Mouse (Mus musculus) forebrain, embryonic 16.5 days (tissue): Measurements from ENCODE around the gene Smpd4. TPM values are rescaled to one million over a fixed set of nuclear protein-coding genes. Genes with fewer than 3 reads are reported as not detected.

Source experiments
- ATAC-seq: fragments of 200-750 bp; cut with Nextera tagmentation; 2 replicates; pipeline ENCODE4 v1.8.0; 2017; ENCODE audit warnings: mild to moderate bottlenecking, moderate library complexity
- H3K27ac ChIP-seq: fragments of 300-500 bp; sonication (generic); 2 replicates; pipeline ENCODE4 v1.5.1; 2014; ENCODE audit warnings: low read length, control low read depth
- H3K27me3 ChIP-seq: fragments of 300-500 bp; sonication (generic); replicated peaks from 2 replicates; pipeline ENCODE4 v1.6.1; 2014; ENCODE audit warnings: low read length; ENCODE audit not compliant: control insufficient read depth, insufficient read depth
- H3K36me3 ChIP-seq: fragments of 300-500 bp; sonication (generic); 2 replicates; pipeline ENCODE4 v1.6.1; 2014; ENCODE audit not compliant: control insufficient read depth, insufficient read depth
- H3K4me1 ChIP-seq: fragments of 300-500 bp; sonication (generic); replicated peaks from 2 replicates; pipeline ENCODE4 v1.6.1; 2014; ENCODE audit warnings: low read length; ENCODE audit not compliant: control insufficient read depth, insufficient read depth
- H3K4me2 ChIP-seq: fragments of 300-500 bp; sonication (generic); 2 replicates; pipeline ENCODE4 v1.6.1; 2014; ENCODE audit warnings: mild to moderate bottlenecking, low read length, control low read depth
- H3K4me3 ChIP-seq: fragments of 300-500 bp; sonication (generic); replicated peaks from 2 replicates; pipeline ENCODE4 v1.5.1; 2014; ENCODE audit warnings: mild to moderate bottlenecking, low read length, control low read depth
- H3K9ac ChIP-seq: fragments of 300-500 bp; sonication (generic); replicated peaks from 2 replicates; pipeline ENCODE4 v1.6.1; 2014; ENCODE audit warnings: low read depth, low read length, control low read depth
- H3K9me3 ChIP-seq: fragments of 300-500 bp; sonication (generic); 2 replicates; pipeline ENCODE4 v1.6.1; 2016; ENCODE audit warnings: low read length; ENCODE audit not compliant: control insufficient read depth
- WGBS: fragments of 180-500 bp; shearing (Covaris S2); extraction: QIAGEN DNeasy Blood & Tissue Kit; methylation state at CpG from one replicate; pipeline ENCODE4 v1.1.7; 2014; 5-methylcytosine and 5-hydroxymethylcytosine counted together
- polyA plus RNA-seq: library from polyadenylated mRNA; unstranded; fragments of >200 nt; fragmentation: Nextera tagmentation; extraction: Ambion mirVana; gene quantifications from 2 replicates; pipeline ENCODE4 v1.2.1, GENCODE M21; 2015

Gene Smpd4
- polyA plus RNA-seq: 33.4 and 38.3 TPM in 2 replicates

DNA sequence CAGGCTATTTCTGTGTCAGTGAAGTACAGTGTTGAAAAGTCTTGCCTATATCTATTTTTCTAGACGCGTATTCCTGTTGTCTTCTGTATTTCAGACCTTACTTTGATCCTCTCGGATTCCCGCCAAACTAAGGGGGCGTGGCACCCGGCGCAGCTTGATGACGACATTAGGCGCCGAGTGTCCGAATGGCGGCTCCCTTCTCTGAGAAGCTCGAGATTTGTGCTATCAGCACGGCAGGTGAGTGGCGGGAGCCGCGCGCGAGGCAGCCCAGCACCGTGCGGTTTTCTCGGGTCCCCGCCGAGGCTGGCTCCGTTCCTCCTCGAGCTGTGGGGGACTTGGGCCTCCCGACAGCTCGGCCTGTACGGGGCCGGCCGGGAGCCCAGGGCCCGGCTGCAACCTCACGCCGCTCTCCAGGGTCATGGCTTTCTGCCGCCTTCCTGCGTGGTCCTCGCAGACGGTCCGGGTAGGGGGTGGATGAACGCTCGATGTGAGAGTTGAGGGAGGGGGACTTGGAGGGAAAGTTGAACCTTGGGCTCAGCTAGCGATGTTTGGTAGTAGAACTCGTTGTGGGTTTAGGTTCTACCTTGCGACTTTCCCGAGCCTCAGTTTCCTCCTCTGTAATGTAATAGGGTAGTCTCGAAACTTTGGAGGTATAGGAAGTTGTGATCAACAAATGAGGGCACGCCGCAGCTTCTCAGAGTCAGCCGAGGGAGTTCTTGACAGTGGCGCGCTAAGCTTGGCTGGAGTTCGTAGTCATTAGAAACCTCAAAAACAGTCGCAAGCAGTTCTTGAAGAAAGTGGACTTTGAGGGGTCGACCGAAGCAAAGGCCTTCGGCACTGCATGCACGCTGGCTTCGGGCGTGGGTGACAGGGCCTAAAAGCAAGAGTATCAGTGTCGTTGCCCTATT is at the start of gene Smpd4:
Gene Smpd4, plus strand, starts transcription at position 157 of the 908 bp plus-strand sequence.
- peak within 1 kb of the TSS; percentile 89 for H3K4me2 ChIP-seq
- H3K27me3 ChIP-seq: no peaks in the 10 kb centered on the region
- H3K9ac ChIP-seq: peak within 1 kb of the TSS; percentile 83
- H3K4me1 ChIP-seq: peaks cover 15% of the 10 kb centered on the region
- no peak within 1 kb of the TSS for H3K27ac ChIP-seq
- no peaks in the 10 kb centered on the region for H3K9me3 ChIP-seq
- 2% methylated on average over 60 of the region's 60 CpGs for WGBS
- ATAC-seq: peak; percentile 84
- 0 out of 2 replicates have a peak, but pooled peaks cover 3% of the 10 kb centered on the region for H3K36me3 ChIP-seq
- H3K4me3 ChIP-seq: peak within 1 kb of the TSS; percentile 84

GRCm38 (mm10) chr16:17575870-17576824 is 43.0 kb upstream of the Smpd4 start:
- WGBS: 12% methylated on average over 45 of the region's 45 CpGs
- peak overlapping the region; percentile 74 for H3K4me3 ChIP-seq
- no peak overlapping the region; the same call in 1 of the 2 replicates for H3K27ac ChIP-seq
- H3K36me3 ChIP-seq: no peaks in the 10 kb centered on the region
- peak overlapping the region; percentile 84 for H3K9ac ChIP-seq
- peaks cover 15% of the 10 kb centered on the region for H3K4me1 ChIP-seq
- peak; percentile 94 for ATAC-seq
- peak overlapping the region; percentile 81 for H3K4me2 ChIP-seq
- H3K9me3 ChIP-seq: no peaks in the 10 kb centered on the region
- no peaks in the 10 kb centered on the region; the same call in 1 of the 2 replicates for H3K27me3 ChIP-seq

DNA sequence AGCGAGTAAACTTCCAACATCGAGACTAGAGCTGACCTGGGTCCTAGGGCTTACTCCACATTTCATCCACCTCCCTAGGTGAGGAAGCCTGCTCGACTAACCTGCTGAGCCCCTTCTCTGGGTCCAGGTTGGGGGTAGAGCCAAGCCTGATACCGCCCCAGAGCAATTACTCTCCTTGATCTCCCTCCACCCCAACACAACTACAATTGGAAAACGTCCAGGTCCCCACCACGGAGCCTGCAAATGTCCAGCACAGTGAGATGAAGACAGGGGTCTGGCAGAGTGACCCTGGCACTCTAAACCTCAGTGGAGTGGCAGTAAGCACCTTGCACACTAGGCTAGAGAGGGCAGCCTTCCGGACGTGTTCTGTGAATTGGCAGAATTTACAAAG is 42.3 kb upstream of the Smpd4 start:
- H3K4me2 ChIP-seq: peak overlapping the region; percentile 81
- no peak overlapping the region for H3K27ac ChIP-seq
- 15% methylated on average over 8 of the region's 8 CpGs for WGBS
- ATAC-seq: 0 out of 2 replicates have a peak, but pooled peaks have one; percentile 9
- H3K9ac ChIP-seq: peak overlapping the region; percentile 84
- H3K27me3 ChIP-seq: no peaks in the 10 kb centered on the region; the same call in 1 of the 2 replicates
- no peaks in the 10 kb centered on the region for H3K9me3 ChIP-seq
- H3K4me1 ChIP-seq: peaks cover 15% of the 10 kb centered on the region
- no peaks in the 10 kb centered on the region for H3K36me3 ChIP-seq
- H3K4me3 ChIP-seq: peak overlapping the region; percentile 74

GRCm38 (mm10) chr16:17583064-17583463 is 36.1 kb upstream of the Smpd4 start, which contains the start of gene Slc7a4:
Slc7a4 (minus strand) TSS chr16:17583214.
- Histone ChIP-seq H3K36me3 (no peaks in the 10 kb centered on the region), H3K9ac (no peak within 1 kb of the TSS), H3K27ac (no peak within 1 kb of the TSS), H3K4me1 (no peaks in the 10 kb centered on the region), H3K4me2 (no peak within 1 kb of the TSS), H3K9me3 (no peaks in the 10 kb centered on the region), H3K4me3 (no peak within 1 kb of the TSS), H3K27me3 (no peaks in the 10 kb centered on the region)
- no peak for ATAC-seq
- WGBS: 14% methylated on average over 8 of the region's 8 CpGs

- no peaks in the 10 kb centered on the region for H3K9me3 ChIP-seq
- no peak for ATAC-seq
- WGBS: 85% methylated on average over 7 of the region's 7 CpGs
- H3K36me3 ChIP-seq: no peaks in the 10 kb centered on the region
- H3K27me3 ChIP-seq: no peaks in the 10 kb centered on the region
- no peaks in the 10 kb centered on the region for H3K4me1 ChIP-seq
- H3K9ac ChIP-seq: no peak overlapping the region
- no peak overlapping the region for H3K27ac ChIP-seq
- H3K4me2 ChIP-seq: no peak overlapping the region
- H3K4me3 ChIP-seq: no peak overlapping the region
Observed at GRCm38 (mm10) chr16:17584555-17584954, 34.6 kb upstream of the Smpd4 start.

- WGBS: 71% methylated on average over 2 of the region's 2 CpGs
- H3K4me2 ChIP-seq: no peak overlapping the region
- no peak overlapping the region for H3K4me3 ChIP-seq
- no peak for ATAC-seq
- no peaks in the 10 kb centered on the region for H3K4me1 ChIP-seq
- H3K27me3 ChIP-seq: no peaks in the 10 kb centered on the region
- no peak overlapping the region for H3K27ac ChIP-seq
- no peaks in the 10 kb centered on the region for H3K36me3 ChIP-seq
- no peaks in the 10 kb centered on the region for H3K9me3 ChIP-seq
- no peak overlapping the region for H3K9ac ChIP-seq
Observed at GRCm38 (mm10) chr16:17590731-17591130, 28.4 kb upstream of the Smpd4 start.

DNA sequence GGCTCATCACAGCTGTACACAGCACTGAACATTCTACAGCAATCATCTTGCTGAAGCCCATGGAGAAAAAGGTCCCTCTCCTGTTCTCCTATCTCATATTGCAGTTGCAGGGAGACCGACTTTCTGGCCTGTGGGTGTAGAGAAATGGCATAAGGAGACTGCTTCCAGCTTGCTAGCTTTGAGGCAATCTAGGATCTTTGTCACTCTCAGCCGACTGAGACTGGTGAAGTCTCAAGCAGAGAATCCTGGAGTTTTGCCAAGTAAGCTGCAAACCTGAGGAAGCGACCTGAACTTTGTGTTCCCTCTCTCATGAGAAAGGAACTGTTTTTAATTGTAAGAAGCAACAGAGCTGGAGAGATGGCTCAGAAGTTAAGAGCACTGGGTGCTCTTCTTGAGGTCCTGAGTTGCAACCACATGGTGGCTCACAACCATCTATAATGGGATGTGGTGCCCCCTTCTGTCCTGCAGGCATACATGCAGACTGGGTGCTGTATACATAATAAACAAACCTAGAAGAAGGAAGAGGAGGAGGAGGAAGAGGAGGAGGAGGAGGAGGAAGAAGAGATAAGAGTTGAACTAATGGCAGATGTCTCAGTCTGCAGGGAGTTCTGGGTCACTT is 18.1 kb upstream of the Smpd4 start:
- ATAC-seq: no peak
- WGBS: 46% methylated on average over 3 of the region's 3 CpGs

DNA sequence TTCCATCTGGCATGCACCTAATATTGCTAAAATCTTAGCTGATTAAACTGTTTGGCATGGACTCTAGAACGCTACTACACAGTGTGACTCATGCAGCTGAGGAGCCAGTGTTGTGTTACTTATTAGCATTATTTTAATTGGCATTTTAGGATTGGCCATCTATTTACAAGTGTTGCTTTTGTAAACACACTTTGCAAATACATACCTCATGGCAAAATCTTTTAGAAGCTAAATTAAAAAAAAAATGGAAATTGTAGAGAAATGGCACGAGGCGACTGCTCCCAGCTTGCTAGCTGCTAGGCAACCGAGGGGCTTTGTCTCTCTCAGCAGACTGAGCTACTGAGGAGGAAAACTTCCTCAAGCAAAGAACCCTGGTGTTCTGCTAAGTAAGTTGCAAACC is 14.2 kb upstream of the Smpd4 start:
- Histone ChIP-seq H3K4me2 (no peak overlapping the region), H3K4me3 (no peak overlapping the region), H3K9me3 (no peaks in the 10 kb centered on the region), H3K4me1 (peaks cover 3% of the 10 kb centered on the region; the same call in 1 of the 2 replicates), H3K9ac (no peak overlapping the region), H3K27ac (no peak overlapping the region), H3K27me3 (no peaks in the 10 kb centered on the region), H3K36me3 (no peaks in the 10 kb centered on the region)
- 46% methylated on average over 4 of the region's 4 CpGs for WGBS
- no peak for ATAC-seq

More for the DNA sequence above, 18.1 kb upstream of the Smpd4 start:
- no peaks in the 10 kb centered on the region for H3K27me3 ChIP-seq
- no peaks in the 10 kb centered on the region for H3K9me3 ChIP-seq
- H3K4me1 ChIP-seq: peaks cover 3% of the 10 kb centered on the region; the same call in 1 of the 2 replicates
- no peak overlapping the region for H3K4me2 ChIP-seq
- no peaks in the 10 kb centered on the region for H3K36me3 ChIP-seq
- no peak overlapping the region for H3K27ac ChIP-seq
- H3K9ac ChIP-seq: no peak overlapping the region
- no peak overlapping the region for H3K4me3 ChIP-seq
